Mouse (Mus musculus): ENCODE results near the gene Gm4070. TPM values are rescaled to one million over a fixed set of nuclear protein-coding genes. Genes with fewer than 3 reads are reported as not detected.
"Not testable (repeated sequence)": the region's sequence is repeated elsewhere in the genome, so short reads cannot be mapped to it uniquely, and the experiment has no call there.

The Gm4070 gene
- polyA plus RNA-seq (2012; ENCODE audit: insufficient read depth, insufficient read length, low replicate concordance, missing spikeins) = not detected in 2 replicates

DNA sequence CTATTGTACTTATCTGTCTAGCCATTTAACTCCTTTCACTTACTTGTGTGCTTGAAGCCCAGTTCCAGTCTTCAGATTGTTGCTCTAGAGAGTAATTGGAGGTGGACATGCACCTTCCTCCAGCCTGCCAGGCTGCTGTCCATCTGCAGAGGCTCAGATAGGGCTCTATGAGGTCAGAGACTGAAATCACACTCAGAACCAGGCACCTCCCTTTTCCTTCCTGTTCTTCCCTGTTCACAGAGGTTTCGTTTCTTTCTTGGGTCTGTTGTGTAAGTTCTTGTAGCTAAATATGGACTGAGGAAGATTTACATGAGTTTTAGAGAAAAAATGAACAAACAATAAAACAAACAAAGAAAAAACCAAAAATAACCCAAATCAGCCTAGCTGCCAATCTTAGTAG is at the start of gene Gm4070:
TSS of gene Gm4070 (minus strand) at position 156 of the 400 bp plus-strand sequence.
- WGBS = 85% methylated on average over 1 of the region's 1 CpGs
- not testable (repeated sequence) for H3K4me3 ChIP-seq (ENCODE audit: insufficient read depth, low read depth, low read length); H3K27ac ChIP-seq (ENCODE audit: insufficient read depth, low read depth, low read length); H3K4me1 ChIP-seq (ENCODE audit: control insufficient read depth, insufficient read depth, low read length)

DNA sequence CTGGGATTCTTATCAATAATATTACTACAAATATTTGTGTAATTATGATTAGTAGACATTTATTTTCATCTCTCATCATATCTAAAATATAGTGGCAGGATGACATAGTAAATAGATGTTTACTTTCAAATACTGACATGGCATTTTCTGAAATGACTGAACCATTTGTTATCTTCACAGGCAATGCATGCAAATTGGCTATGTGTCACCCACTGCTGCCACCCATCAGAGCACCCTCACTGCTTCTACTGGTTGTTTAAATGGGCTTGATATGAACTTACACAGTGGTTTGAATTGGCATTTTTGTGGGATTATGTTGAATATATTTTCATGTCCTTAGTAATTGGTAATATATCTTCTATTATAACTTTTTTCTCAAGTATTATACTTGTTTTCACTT is 773 bp upstream of the Gm4070 start:
- not testable (repeated sequence) for H3K4me3 ChIP-seq (ENCODE audit: insufficient read depth, low read depth, low read length); H3K4me1 ChIP-seq (ENCODE audit: control insufficient read depth, insufficient read depth, low read length); H3K27ac ChIP-seq (ENCODE audit: insufficient read depth, low read depth, low read length)

DNA sequence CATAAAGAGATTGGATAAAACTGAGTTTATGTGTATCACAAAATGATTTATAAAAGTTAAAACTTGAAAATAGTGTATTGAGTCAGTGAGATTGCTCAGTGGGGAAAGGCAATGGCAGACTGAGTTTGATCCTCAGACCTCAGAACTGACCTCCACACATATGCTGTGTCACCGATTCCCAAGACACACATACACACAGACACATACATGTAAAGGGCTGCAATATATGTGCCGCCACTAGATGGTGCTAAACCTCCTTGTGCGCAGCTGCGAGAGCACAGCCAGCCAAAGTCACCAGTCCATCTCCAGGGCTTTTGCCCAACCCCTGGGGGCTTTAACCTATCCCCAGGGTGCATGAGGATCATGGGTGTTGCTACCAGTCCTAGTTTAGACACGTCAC is 1.4 kb downstream of the Gm4070 start:
- not testable (repeated sequence) for H3K4me3 ChIP-seq (ENCODE audit: insufficient read depth, low read depth, low read length); H3K27ac ChIP-seq (ENCODE audit: insufficient read depth, low read depth, low read length); H3K4me1 ChIP-seq (ENCODE audit: control insufficient read depth, insufficient read depth, low read length)
- no CpG with 5 or more reads among the region's 5 CpGs for WGBS

DNA sequence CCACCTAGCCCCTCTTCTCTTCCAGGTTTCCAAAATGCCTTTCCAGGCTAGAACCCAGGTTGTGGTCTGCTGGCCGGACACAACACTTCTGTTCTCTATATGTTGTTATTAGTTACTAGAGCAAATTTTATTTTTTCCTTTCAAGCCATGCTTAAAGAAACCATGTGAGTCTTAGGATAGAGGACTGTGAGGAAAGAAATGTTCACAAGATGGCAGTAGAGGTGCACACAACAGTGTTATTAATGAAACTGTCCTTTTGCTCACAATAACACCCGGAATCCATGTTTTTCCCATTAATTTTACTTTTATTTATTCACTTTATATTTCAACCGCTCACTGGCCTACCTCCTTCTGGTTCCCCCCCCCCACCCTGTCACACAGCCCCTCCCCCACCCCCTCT is 8.5 kb downstream of the Gm4070 start:
- not testable (repeated sequence) for H3K4me3 ChIP-seq (ENCODE audit: insufficient read depth, low read depth, low read length); H3K27ac ChIP-seq (ENCODE audit: insufficient read depth, low read depth, low read length); H3K4me1 ChIP-seq (ENCODE audit: control insufficient read depth, insufficient read depth, low read length)
- WGBS = 82% methylated on average over 1 of the region's 3 CpGs

DNA sequence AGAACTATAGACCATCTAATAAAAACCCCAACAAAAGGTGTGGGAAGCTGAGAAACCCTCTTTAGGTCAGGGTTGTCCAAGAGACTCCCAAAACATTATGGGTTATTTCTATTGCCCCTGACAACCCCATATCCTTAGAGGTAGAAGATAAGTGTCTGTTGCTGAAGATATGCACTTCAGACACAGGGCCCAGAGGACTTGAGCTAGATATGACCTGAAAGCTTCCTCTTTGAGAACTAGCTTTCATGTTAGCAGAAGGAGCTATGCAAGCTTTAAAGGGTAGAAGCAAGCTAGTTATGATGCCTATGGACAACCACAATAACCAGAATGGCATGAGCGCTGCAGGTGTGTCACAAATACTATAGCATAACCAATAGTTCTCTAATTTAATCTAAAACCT is 21.6 kb downstream of the Gm4070 start:
- not testable (repeated sequence) for H3K4me3 ChIP-seq (ENCODE audit: insufficient read depth, low read depth, low read length); H3K27ac ChIP-seq (ENCODE audit: insufficient read depth, low read depth, low read length); H3K4me1 ChIP-seq (ENCODE audit: control insufficient read depth, insufficient read depth, low read length)
- WGBS = no CpG with 5 or more reads among the region's 1 CpGs

DNA sequence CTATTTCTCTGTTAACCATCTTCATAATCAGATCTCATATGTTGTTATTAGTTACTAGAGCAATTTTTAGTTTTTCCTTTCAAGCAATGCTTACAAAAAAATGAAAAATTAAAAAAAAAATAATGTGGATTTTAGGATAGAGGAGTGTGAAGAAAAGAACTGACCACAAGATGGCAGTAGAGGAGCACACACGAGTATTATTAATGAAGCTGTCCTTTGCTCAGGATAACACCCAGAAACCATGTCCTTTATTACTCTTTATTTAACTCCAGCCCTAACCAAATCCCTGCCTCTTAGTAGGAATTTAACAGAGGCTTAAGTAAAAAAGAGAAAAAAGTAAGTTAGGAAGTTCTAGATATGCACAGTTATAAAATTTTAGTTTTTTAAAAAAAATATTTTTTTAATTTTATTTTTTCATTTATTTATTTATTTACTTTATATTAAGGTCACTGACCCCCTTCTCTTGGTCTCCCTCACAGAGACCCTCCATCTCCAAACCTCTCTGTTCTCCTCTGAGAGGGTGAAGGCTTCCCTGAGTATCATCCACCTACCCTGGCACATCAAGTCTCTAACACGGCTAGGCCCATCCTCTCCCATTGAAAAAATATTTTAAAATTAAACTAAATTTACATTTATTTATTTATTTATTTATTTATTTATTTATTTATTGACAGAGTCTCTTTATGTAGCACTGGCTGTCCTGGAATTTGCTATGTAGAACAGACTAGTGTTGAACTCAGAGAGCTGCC is 70.0 kb downstream of the Gm4070 start:
- not testable (repeated sequence) for H3K4me3 ChIP-seq (ENCODE audit: insufficient read depth, low read depth, low read length); H3K4me1 ChIP-seq (ENCODE audit: control insufficient read depth, insufficient read depth, low read length); H3K27ac ChIP-seq (ENCODE audit: insufficient read depth, low read depth, low read length)
- WGBS = 91% methylated on average over 1 of the region's 2 CpGs

DNA sequence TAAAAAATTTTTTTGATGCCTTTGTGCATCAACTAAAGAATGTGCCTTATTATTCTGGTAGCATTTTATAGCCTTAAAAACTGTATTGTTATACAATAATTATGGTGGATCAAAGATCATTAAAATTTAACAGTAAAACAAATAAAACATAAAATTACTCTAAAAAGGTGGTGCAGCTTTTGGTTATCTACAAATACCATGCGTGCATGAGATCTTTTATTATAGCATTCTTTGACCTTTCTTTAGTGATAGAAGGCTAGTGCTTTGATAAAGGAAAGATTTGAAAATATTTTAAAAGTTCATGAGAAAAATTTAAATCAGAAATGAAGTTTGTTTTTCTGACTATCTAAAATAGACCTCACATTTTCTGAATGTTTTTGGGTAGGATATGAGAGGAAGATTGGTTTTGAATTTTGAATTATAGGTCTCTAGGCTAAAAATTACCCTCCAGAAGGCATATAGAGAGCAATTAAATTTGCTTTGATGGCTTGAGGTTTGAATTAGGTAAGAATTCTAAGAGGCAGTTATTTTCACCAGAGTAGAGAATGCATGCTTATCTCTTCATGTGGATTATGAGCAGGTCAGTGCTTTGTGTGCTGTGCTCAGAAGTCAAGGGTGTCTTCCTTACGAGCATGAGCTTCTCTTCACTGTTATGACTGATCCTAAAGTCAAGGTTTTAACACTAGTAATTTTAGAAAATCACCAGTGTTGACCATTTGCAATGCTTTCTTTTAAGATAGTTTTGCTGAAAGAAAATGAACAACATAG is 73.9 kb downstream of the Gm4070 start:
- H3K4me1 ChIP-seq (ENCODE audit: control insufficient read depth, insufficient read depth, low read length); H3K4me3 ChIP-seq (ENCODE audit: insufficient read depth, low read depth, low read length); H3K27ac ChIP-seq (ENCODE audit: insufficient read depth, low read depth, low read length): not testable (repeated sequence)
- 79% methylated on average over 1 of the region's 2 CpGs for WGBS

DNA sequence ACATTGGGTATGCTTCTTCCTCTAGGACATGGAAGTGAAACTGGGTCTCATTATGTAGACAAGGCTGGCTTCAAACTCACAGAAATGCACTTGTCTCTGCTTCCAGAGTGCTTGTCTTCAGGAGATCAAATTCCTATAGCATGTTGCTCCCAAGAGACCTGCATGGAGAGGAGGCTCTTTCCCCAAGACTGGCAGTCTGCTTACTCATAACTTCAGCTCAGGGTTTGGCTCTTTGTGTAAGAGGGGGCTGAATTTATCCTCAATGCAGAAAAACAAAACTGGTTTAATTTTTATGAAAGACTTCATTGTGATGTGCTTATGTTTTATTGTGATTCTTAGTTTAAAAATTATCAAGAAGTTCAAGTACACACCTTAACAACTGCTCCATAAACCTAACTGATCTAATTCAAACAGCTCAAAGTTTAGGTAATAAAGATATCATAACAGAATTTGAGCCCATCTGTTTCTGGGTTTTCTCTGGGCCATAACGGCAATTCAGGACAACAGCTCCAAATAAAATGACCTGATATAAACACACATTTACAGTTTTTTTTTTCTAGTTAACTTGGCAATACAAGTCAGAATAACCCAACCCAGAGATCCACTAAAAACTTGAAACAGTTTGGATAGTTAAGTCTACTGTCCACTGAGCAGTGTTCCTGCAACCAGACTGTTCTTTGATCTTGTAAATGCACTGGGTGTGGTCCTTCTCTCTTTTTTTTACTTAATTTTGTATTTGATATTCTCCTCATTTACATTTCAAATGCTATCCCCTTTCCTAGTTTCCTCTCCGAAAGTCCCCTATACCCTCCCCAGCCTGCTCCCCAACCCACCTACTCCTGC is 97.8 kb downstream of the Gm4070 start:
- H3K4me1 ChIP-seq (ENCODE audit: control insufficient read depth, insufficient read depth, low read length); H3K4me3 ChIP-seq (ENCODE audit: insufficient read depth, low read depth, low read length); H3K27ac ChIP-seq (ENCODE audit: insufficient read depth, low read depth, low read length): not testable (repeated sequence)
- no CpG with 5 or more reads among the region's 2 CpGs for WGBS

Other genes with a start within 250 kb of the Gm4070 start
- gene Ilk, start 217.4 kb downstream of the Gm4070 start, polyA plus RNA-seq (2012; ENCODE audit: insufficient read depth, insufficient read length, low replicate concordance, missing spikeins) = not detected in 2 replicates
- not detected in 2 replicates for gene Rrp8, start 216.6 kb downstream of the Gm4070 start, polyA plus RNA-seq (2012; ENCODE audit: insufficient read depth, insufficient read length, low replicate concordance, missing spikeins)
- not detected in 2 replicates for gene Taf10, start 209.6 kb downstream of the Gm4070 start, polyA plus RNA-seq (2012; ENCODE audit: insufficient read depth, insufficient read length, low replicate concordance, missing spikeins)
- 125 TPM in 1 of 2 replicates, not detected in the other for gene Tpp1, start 201.7 kb downstream of the Gm4070 start, polyA plus RNA-seq (2012; ENCODE audit: insufficient read depth, insufficient read length, low replicate concordance, missing spikeins)
- not detected in 2 replicates for gene Dchs1, start 166.3 kb downstream of the Gm4070 start, polyA plus RNA-seq (2012; ENCODE audit: insufficient read depth, insufficient read length, low replicate concordance, missing spikeins)
- gene Mrpl17, start 142.9 kb downstream of the Gm4070 start, polyA plus RNA-seq (2012; ENCODE audit: insufficient read depth, insufficient read length, low replicate concordance, missing spikeins) = not detected in 2 replicates